Mouse (Mus musculus): ENCODE data around the gene Aarsd1. TPM values are rescaled to one million over a fixed set of nuclear protein-coding genes. Genes with fewer than 3 reads are reported as not detected.
"Not testable (repeated sequence)": the region's sequence is repeated elsewhere in the genome, so short reads cannot be mapped to it uniquely, and the experiment has no call there.

The Aarsd1 gene
- polyA plus RNA-seq, 1 experiment from 2014 or later = 85.2 TPM

DNA sequence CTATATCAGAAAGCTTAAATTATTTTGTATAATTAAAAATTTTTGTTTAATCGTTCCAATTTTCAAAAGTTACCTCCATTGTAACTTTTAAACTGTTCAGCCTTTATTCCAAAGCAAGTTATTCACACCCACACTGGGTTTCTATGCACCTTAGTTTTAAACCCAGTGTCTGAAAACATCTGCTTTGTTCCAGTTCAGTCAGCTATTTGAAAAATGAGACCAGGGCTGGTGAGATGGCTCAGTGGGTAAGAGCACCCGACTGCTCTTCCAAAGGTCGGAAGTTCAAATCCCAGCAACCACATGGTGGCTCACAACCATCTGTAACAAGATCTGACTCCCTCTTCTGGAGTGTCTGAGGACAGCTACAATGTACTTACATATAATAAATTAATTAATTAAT lies 20.6 kb upstream of the Aarsd1 start:
- H3K27me3 ChIP-seq (ENCODE audit: control insufficient read depth, insufficient read depth, low read length) = not testable (repeated sequence)
- WGBS = 50% methylated on average over 3 of the region's 3 CpGs

DNA sequence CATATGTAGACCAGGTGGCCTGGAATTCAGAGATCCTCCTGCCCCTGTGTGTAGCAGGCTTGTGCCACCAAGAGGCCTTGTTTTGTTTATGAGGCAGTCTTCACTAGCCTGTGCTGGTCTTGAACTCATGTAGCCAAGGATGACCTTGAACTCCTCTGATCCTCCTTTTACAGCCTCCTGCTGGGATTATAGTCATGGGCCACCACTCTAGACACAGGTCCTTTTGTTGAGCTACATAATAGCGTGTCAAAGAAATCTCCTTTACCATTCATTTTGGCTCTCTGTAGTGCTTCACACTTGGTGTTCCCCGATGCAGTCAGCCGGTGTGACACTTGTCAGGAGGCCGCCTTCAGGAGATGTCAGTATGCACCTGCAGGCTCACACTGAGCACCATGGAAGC lies 19.5 kb upstream of the Aarsd1 start:
- 85% methylated on average over 4 of the region's 4 CpGs for WGBS
- H3K27me3 ChIP-seq (ENCODE audit: control insufficient read depth, insufficient read depth, low read length) = no peaks in the 10 kb centered on the region
- no peak overlapping the region for H3K9ac ChIP-seq (ENCODE audit: low read depth, low read length)
- H3K36me3 ChIP-seq (ENCODE audit: control insufficient read depth, insufficient read depth, low read length) = peaks cover 30% of the 10 kb centered on the region
- H3K27ac ChIP-seq (ENCODE audit: low read depth, low read length) = no peak overlapping the region
- ATAC-seq (ENCODE audit: low FRiP score, low TSS enrichment) = no peak
- H3K4me1 ChIP-seq (ENCODE audit: control insufficient read depth, insufficient read depth, low read length) = no peaks in the 10 kb centered on the region
- H3K4me2 ChIP-seq (replicated peaks; ENCODE audit: low read depth, low read length) = no peak overlapping the region
- no peaks in the 10 kb centered on the region for H3K9me3 ChIP-seq (ENCODE audit: control insufficient read depth, low read length)
- no peak overlapping the region for H3K4me3 ChIP-seq (ENCODE audit: low read length)

More for the DNA sequence above, 20.6 kb upstream of the Aarsd1 start:
- H3K27ac ChIP-seq (ENCODE audit: low read depth, low read length); ATAC-seq (ENCODE audit: low FRiP score, low TSS enrichment); H3K4me1 ChIP-seq (ENCODE audit: control insufficient read depth, insufficient read depth, low read length); H3K4me3 ChIP-seq (ENCODE audit: low read length); H3K9ac ChIP-seq (ENCODE audit: low read depth, low read length); H3K9me3 ChIP-seq (ENCODE audit: control insufficient read depth, low read length); H3K4me2 ChIP-seq (replicated peaks; ENCODE audit: low read depth, low read length): not testable (repeated sequence)
- peaks cover 23% of the 10 kb centered on the region for H3K36me3 ChIP-seq (ENCODE audit: control insufficient read depth, insufficient read depth, low read length)

DNA sequence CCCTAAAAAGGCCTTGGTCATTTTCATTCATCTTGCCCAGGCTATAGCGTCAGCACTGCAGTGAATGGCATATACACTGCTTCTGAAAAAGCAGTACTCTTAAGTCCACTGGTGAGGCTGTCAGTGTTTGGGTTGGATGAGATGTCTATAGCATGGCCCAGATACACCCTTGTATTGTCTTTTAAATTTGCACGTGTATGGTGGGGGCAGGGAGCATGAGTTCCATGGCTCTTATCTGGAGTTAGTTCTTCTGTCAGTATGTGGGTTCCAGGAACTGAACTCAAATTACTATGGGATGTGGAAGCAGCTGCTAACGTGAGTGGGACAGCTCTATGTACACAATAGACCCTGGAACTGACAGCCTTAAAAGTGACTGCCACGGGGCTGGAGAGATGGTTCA lies 18.4 kb upstream of the Aarsd1 start:
- no peak overlapping the region for H3K27ac ChIP-seq (ENCODE audit: low read depth, low read length)
- no peak overlapping the region for H3K4me2 ChIP-seq (replicated peaks; ENCODE audit: low read depth, low read length)
- no peaks in the 10 kb centered on the region for H3K27me3 ChIP-seq (ENCODE audit: control insufficient read depth, insufficient read depth, low read length)
- H3K36me3 ChIP-seq (ENCODE audit: control insufficient read depth, insufficient read depth, low read length) = peaks cover 41% of the 10 kb centered on the region
- no peaks in the 10 kb centered on the region for H3K9me3 ChIP-seq (ENCODE audit: control insufficient read depth, low read length)
- WGBS = 86% methylated on average over 4 of the region's 4 CpGs
- H3K4me3 ChIP-seq (ENCODE audit: low read length) = no peak overlapping the region
- H3K9ac ChIP-seq (ENCODE audit: low read depth, low read length) = no peak overlapping the region
- H3K4me1 ChIP-seq (ENCODE audit: control insufficient read depth, insufficient read depth, low read length) = no peaks in the 10 kb centered on the region
- no peak for ATAC-seq (ENCODE audit: low FRiP score, low TSS enrichment)

DNA sequence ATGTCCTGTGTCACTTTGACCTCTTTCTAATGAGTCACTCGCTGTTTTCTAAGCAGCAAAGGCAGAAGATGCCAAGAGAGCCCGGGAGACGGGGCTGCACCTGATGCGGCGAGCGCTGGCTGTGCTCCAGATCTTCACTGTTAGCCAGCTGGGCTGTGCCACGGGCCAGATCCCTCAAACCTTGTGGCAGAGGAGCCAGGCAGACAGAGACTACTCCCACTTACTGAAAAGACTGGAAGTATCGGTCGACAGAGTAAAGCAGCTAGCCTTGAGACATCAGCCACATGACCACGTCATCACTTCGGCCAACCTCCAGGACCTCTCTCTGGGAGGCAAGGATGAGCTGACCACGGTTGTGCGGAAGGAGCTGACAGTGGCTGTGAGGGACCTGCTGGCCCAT lies 16.0 kb upstream of the Aarsd1 start:
- Histone ChIP-seq H3K36me3 (ENCODE audit: control insufficient read depth, insufficient read depth, low read length) (peaks cover 55% of the 10 kb centered on the region), H3K4me2 (replicated peaks; ENCODE audit: low read depth, low read length) (no peak overlapping the region), H3K27me3 (ENCODE audit: control insufficient read depth, insufficient read depth, low read length) (no peaks in the 10 kb centered on the region), H3K4me1 (ENCODE audit: control insufficient read depth, insufficient read depth, low read length) (no peaks in the 10 kb centered on the region), H3K4me3 (ENCODE audit: low read length) (no peak overlapping the region), H3K9me3 (ENCODE audit: control insufficient read depth, low read length) (no peaks in the 10 kb centered on the region), H3K9ac (ENCODE audit: low read depth, low read length) (no peak overlapping the region), H3K27ac (ENCODE audit: low read depth, low read length) (no peak overlapping the region)
- WGBS = 92% methylated on average over 13 of the region's 13 CpGs
- no peak for ATAC-seq (ENCODE audit: low FRiP score, low TSS enrichment)

DNA sequence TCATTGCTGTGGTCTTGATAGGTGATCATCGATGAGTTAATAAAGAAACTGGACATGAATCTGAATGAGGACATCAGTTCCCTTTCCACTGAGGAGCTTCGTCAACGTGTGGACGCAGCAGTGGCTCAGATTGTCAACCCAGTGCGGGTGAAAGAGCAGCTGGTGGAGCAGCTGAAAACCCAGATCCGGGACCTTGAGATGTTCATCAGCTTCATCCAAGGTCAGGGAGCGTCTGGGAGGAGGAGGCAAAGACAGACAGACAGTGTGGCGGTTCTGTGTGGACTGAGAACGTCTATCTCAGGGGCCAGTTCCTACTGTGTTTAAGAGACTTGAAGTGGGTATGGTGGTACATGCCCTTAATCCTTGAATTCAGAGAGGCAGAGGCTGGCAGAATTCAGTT lies 13.9 kb upstream of the Aarsd1 start:
- 91% methylated on average over 9 of the region's 9 CpGs for WGBS
- Histone ChIP-seq H3K27ac (ENCODE audit: low read depth, low read length) (no peak overlapping the region), H3K4me1 (ENCODE audit: control insufficient read depth, insufficient read depth, low read length) (peaks cover 7% of the 10 kb centered on the region), H3K9me3 (ENCODE audit: control insufficient read depth, low read length) (no peaks in the 10 kb centered on the region), H3K27me3 (ENCODE audit: control insufficient read depth, insufficient read depth, low read length) (no peaks in the 10 kb centered on the region), H3K9ac (ENCODE audit: low read depth, low read length) (no peak overlapping the region), H3K36me3 (ENCODE audit: control insufficient read depth, insufficient read depth, low read length) (peaks cover 55% of the 10 kb centered on the region), H3K4me2 (replicated peaks; ENCODE audit: low read depth, low read length) (no peak overlapping the region), H3K4me3 (ENCODE audit: low read length) (no peak overlapping the region)
- no peak for ATAC-seq (ENCODE audit: low FRiP score, low TSS enrichment)

DNA sequence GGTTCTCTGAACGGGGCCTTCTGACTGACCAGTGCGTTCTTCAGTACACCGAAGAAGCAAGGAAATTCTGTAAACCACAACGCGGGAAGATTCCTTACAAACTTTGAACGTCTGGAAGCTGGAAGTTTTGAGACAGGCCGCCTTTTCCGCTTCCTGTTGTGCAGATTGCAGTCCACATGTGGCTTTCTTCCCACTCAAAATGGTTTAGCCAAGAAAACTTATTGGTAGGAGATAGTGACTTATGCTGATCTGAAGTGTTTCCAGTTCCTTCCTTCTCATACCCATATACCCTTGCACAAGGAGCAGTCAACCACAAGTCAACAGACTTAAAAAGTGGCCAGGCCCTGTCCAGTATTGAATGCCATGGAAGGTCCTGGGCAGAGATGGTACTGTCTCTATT lies 8.8 kb upstream of the Aarsd1 start:
- H3K4me3 ChIP-seq (ENCODE audit: low read length) = peak overlapping the region; percentile 95
- WGBS = 63% methylated on average over 8 of the region's 8 CpGs
- H3K27ac ChIP-seq (ENCODE audit: low read depth, low read length) = no peak overlapping the region
- H3K36me3 ChIP-seq (ENCODE audit: control insufficient read depth, insufficient read depth, low read length) = peaks cover 18% of the 10 kb centered on the region
- H3K27me3 ChIP-seq (ENCODE audit: control insufficient read depth, insufficient read depth, low read length) = no peaks in the 10 kb centered on the region
- H3K4me1 ChIP-seq (ENCODE audit: control insufficient read depth, insufficient read depth, low read length) = peaks cover 19% of the 10 kb centered on the region
- peak overlapping the region; percentile 78 for H3K4me2 ChIP-seq (replicated peaks; ENCODE audit: low read depth, low read length)
- no peaks in the 10 kb centered on the region for H3K9me3 ChIP-seq (ENCODE audit: control insufficient read depth, low read length)
- ATAC-seq (ENCODE audit: low FRiP score, low TSS enrichment) = no peak
- peak overlapping the region; percentile 82 for H3K9ac ChIP-seq (ENCODE audit: low read depth, low read length)

DNA sequence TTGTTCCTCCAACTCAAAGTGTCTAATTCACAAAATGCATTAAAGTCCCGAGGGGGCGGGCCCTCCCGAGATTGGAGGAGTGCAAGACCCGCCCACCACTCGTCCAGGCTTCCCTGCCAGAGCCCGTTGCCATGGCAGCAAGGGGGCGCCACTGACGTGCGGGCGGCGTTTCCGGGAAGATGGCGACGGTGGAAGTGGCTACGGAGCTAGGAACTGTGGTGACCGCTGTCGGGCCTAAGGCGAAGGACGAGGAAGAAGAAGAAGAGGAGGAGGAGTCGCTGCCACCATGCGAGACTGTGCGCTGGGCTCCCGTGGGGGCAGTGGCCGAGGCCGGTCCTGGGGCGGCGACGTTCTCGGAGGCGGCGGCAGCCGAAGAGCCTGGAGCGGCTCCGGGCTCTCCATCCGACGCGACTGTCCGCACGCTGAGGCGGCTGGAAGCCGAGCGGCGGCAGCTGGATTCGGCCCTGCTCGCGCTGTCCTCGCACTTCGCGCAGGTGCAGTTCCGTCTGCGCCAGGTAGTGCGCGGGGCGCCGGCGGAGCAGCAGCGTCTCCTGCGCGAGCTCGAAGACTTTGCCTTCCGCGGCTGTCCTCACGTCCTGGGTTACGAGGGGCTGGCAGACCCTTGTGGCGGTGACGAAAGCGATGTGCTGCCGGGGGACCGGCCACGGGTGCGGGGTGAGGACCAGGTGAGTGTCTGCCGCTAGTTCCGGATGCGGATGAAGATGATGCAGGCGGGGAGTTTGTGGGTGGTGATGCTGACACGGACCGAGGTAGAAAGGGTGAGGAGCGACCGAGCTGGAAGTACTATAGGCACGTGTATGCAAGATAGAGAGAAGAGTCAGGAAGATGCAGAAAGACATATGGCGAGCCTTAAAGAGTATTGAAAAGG lies 7.8 kb upstream of the Aarsd1 start, which contains the start of the genes Rundc1 and Ptges3l:
TSS of gene Rundc1 (plus strand) at position 161 of the 889 bp plus-strand sequence.
TSS of gene Ptges3l (minus strand) at position 409 of the 889 bp plus-strand sequence.
- under 1% methylated on average over 69 of the region's 81 CpGs for WGBS
- Histone ChIP-seq H3K36me3 (ENCODE audit: control insufficient read depth, insufficient read depth, low read length) (peaks cover 8% of the 10 kb centered on the region), H3K4me1 (ENCODE audit: control insufficient read depth, insufficient read depth, low read length) (peaks cover 19% of the 10 kb centered on the region), H3K27me3 (ENCODE audit: control insufficient read depth, insufficient read depth, low read length) (no peaks in the 10 kb centered on the region), H3K27ac (ENCODE audit: low read depth, low read length) (peak within 1 kb of the TSS; percentile 80), H3K9ac (ENCODE audit: low read depth, low read length) (peak within 1 kb of the TSS; percentile 82), H3K4me3 (ENCODE audit: low read length) (peak within 1 kb of the TSS; percentile 95), H3K9me3 (ENCODE audit: control insufficient read depth, low read length) (no peaks in the 10 kb centered on the region), H3K4me2 (replicated peaks; ENCODE audit: low read depth, low read length) (peak within 1 kb of the TSS; percentile 78)
- peak; percentile 93 for ATAC-seq (ENCODE audit: low FRiP score, low TSS enrichment)

DNA sequence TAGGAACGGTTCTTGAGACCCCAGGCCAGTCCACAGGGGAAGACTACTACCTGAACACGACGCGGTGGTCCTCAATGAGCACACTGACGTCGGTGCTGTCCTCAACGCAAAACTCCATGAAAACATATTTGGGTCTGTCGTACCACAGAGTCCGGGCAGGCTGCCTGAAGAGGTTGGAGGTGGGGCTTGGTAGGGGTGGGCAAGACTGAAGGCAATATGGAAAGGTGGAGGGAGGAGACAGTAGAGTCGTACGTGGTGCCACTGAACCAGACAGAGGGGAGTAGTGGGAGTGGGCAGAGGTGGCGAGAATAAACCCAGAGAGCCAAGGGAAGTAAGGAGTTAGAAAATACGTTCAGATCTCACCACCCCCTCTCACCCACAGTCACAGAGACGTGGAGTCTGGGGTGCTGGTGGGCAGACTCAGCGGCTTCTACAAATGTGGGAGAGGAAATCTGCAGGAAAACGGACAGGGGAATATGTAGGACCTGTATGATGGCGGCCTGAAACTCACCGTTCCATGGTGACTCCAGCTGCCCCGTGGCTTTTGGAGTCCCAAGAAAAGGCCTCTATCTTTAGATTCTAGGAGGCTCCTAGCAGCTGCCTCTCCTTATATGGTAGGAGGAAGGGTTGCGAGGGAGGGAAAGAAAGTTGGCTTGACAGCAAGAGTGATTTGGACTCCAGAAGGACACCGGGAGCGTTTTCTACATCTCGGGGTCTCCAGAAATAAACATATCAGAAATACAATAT lies 6.9 kb upstream of the Aarsd1 start, which contains the start of gene Gm27029:
TSS of gene Gm27029 (minus strand) at position 692 of the 747 bp plus-strand sequence.
- H3K36me3 ChIP-seq (ENCODE audit: control insufficient read depth, insufficient read depth, low read length) = no peaks in the 10 kb centered on the region; the same call in 1 of the 2 replicates
- H3K9ac ChIP-seq (ENCODE audit: low read depth, low read length) = peak within 1 kb of the TSS; percentile 82
- peak; percentile 68 for ATAC-seq (ENCODE audit: low FRiP score, low TSS enrichment)
- peak within 1 kb of the TSS; percentile 95 for H3K4me3 ChIP-seq (ENCODE audit: low read length)
- H3K4me1 ChIP-seq (ENCODE audit: control insufficient read depth, insufficient read depth, low read length) = peaks cover 19% of the 10 kb centered on the region
- WGBS = 3% methylated on average over 23 of the region's 23 CpGs
- H3K9me3 ChIP-seq (ENCODE audit: control insufficient read depth, low read length) = no peaks in the 10 kb centered on the region
- no peaks in the 10 kb centered on the region for H3K27me3 ChIP-seq (ENCODE audit: control insufficient read depth, insufficient read depth, low read length)
- peak within 1 kb of the TSS; percentile 78 for H3K4me2 ChIP-seq (replicated peaks; ENCODE audit: low read depth, low read length)
- peak within 1 kb of the TSS; percentile 80 for H3K27ac ChIP-seq (ENCODE audit: low read depth, low read length)

Data from kidney, embryonic 14.5 days (tissue).